Mouse (Mus musculus): Measurements from ENCODE around the gene H2al1e. TPM values are rescaled to one million over a fixed set of nuclear protein-coding genes. Genes with fewer than 3 reads are reported as not detected.
"Not testable (repeated sequence)": the region's sequence is repeated elsewhere in the genome, so short reads cannot be mapped to it uniquely, and the experiment has no call there.

H2al1e gene
- not detected in 2 replicates for polyA plus RNA-seq (2015; fragmentation: Nextera tagmentation; extraction: Ambion mirVana)

- H3K4me3 ChIP-seq (ENCODE audit: low read length); H3K27me3 ChIP-seq (ENCODE audit: insufficient read depth, low read length); H3K4me2 ChIP-seq (replicated peaks; ENCODE audit: low read depth, low read length); ATAC-seq (ENCODE audit: low FRiP score, low TSS enrichment); H3K9me3 ChIP-seq (ENCODE audit: low read length); H3K9ac ChIP-seq (replicated peaks; ENCODE audit: low read length); H3K27ac ChIP-seq (ENCODE audit: low read length); H3K36me3 ChIP-seq (ENCODE audit: insufficient read depth, low read length); H3K4me1 ChIP-seq (ENCODE audit: insufficient read depth, low read length): not testable (repeated sequence)
- WGBS, result no CpG with 5 or more reads among the region's 3 CpGs
These were observed at the start of gene H2al1e for GRCm38 (mm10) chrX:11311634-11312033. H2al1e (plus strand) TSS chrX:11311934.

GRCm38 (mm10) chrX:11264918-11265317 lies 46.8 kb upstream of the H2al1e start:
- H3K4me3 ChIP-seq (ENCODE audit: low read length), result no peak overlapping the region
- ATAC-seq (ENCODE audit: low FRiP score, low TSS enrichment), result no peak

GRCm38 (mm10) chrX:11267791-11268190 lies 43.9 kb upstream of the H2al1e start:
- Histone ChIP-seq H3K4me1 (ENCODE audit: insufficient read depth, low read length) (no peaks in the 10 kb centered on the region; the same call in 1 of the 2 replicates), H3K9ac (replicated peaks; ENCODE audit: low read length) (no peak overlapping the region), H3K9me3 (ENCODE audit: low read length) (no peaks in the 10 kb centered on the region), H3K27ac (ENCODE audit: low read length) (no peak overlapping the region), H3K27me3 (ENCODE audit: insufficient read depth, low read length) (peaks cover 11% of the 10 kb centered on the region), H3K4me3 (ENCODE audit: low read length) (no peak overlapping the region), H3K4me2 (replicated peaks; ENCODE audit: low read depth, low read length) (no peak overlapping the region), H3K36me3 (ENCODE audit: insufficient read depth, low read length) (no peaks in the 10 kb centered on the region)
- WGBS, result 54% methylated on average over 7 of the region's 7 CpGs
- peak; percentile 77; the same call in 1 of the 2 replicates for ATAC-seq (ENCODE audit: low FRiP score, low TSS enrichment)

More at GRCm38 (mm10) chrX:11264918-11265317, 46.8 kb upstream of the H2al1e start:
- Histone ChIP-seq H3K9me3 (ENCODE audit: low read length) (no peaks in the 10 kb centered on the region), H3K36me3 (ENCODE audit: insufficient read depth, low read length) (no peaks in the 10 kb centered on the region), H3K27me3 (ENCODE audit: insufficient read depth, low read length) (peaks cover 22% of the 10 kb centered on the region; the same call in 1 of the 2 replicates), H3K27ac (ENCODE audit: low read length) (no peak overlapping the region), H3K4me1 (ENCODE audit: insufficient read depth, low read length) (no peaks in the 10 kb centered on the region; the same call in 1 of the 2 replicates), H3K9ac (replicated peaks; ENCODE audit: low read length) (no peak overlapping the region), H3K4me2 (replicated peaks; ENCODE audit: low read depth, low read length) (no peak overlapping the region)
- WGBS, result 68% methylated on average over 8 of the region's 8 CpGs

DNA sequence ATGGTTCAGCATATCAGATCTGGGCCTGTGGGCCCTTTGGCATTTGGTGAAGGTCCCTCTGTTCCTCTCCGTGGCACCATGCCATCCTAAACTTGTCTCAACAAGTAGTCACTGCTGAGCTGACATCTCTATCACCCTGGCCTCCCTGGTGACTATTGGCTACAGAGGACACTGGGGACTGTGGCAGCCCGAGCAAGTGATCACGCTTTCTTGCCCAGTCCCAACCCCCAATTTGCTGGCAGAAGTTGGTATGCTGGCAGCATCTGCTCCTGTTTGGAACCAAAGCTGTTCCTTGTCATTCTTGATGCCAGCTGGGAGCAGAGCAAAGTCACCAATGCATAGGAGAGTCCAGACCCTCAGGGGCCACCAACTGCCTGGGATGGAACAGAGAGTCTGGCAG lies 42.7 kb upstream of the H2al1e start:
- Histone ChIP-seq H3K4me1 (ENCODE audit: insufficient read depth, low read length) (no peaks in the 10 kb centered on the region; the same call in 1 of the 2 replicates), H3K9me3 (ENCODE audit: low read length) (no peaks in the 10 kb centered on the region), H3K27ac (ENCODE audit: low read length) (no peak overlapping the region), H3K4me3 (ENCODE audit: low read length) (no peak overlapping the region), H3K36me3 (ENCODE audit: insufficient read depth, low read length) (no peaks in the 10 kb centered on the region), H3K9ac (replicated peaks; ENCODE audit: low read length) (no peak overlapping the region), H3K27me3 (ENCODE audit: insufficient read depth, low read length) (peaks cover 11% of the 10 kb centered on the region), H3K4me2 (replicated peaks; ENCODE audit: low read depth, low read length) (no peak overlapping the region)
- ATAC-seq (ENCODE audit: low FRiP score, low TSS enrichment), result no peak
- 78% methylated on average over 3 of the region's 3 CpGs for WGBS

DNA sequence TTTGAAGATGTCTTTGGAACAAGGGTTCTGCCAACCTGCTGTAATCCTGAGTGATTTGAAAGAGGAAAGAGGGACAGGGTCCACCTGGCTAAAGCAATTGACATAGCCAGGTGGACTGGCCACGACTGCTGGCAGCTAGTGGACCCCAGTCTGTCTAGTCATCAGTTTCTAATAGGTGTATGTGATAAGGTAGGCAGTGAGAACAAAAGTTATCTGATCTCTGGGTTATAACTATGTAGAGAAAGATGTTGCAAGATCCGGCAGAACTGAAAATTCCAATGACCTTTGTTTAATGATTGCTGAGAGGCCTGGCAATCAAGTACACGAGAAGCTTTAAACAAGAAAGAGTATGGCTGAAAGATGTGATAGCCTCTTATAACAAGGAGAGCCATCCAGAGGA lies 38.5 kb upstream of the H2al1e start:
- H3K27me3 ChIP-seq (ENCODE audit: insufficient read depth, low read length), result peaks cover 3% of the 10 kb centered on the region
- H3K4me3 ChIP-seq (ENCODE audit: low read length), result no peak overlapping the region
- no peaks in the 10 kb centered on the region for H3K4me1 ChIP-seq (ENCODE audit: insufficient read depth, low read length)
- 74% methylated on average over 3 of the region's 3 CpGs for whole genome bisulfite sequencing
- no peaks in the 10 kb centered on the region for H3K36me3 ChIP-seq (ENCODE audit: insufficient read depth, low read length)
- H3K4me2 ChIP-seq (replicated peaks; ENCODE audit: low read depth, low read length), result no peak overlapping the region
- H3K9ac ChIP-seq (replicated peaks; ENCODE audit: low read length), result no peak overlapping the region
- no peak for ATAC-seq (ENCODE audit: low FRiP score, low TSS enrichment)
- no peak overlapping the region for H3K27ac ChIP-seq (ENCODE audit: low read length)
- no peaks in the 10 kb centered on the region for H3K9me3 ChIP-seq (ENCODE audit: low read length)

- H3K9me3 ChIP-seq (ENCODE audit: low read length), result no peaks in the 10 kb centered on the region
- no peaks in the 10 kb centered on the region for H3K36me3 ChIP-seq (ENCODE audit: insufficient read depth, low read length)
- no peaks in the 10 kb centered on the region for H3K4me1 ChIP-seq (ENCODE audit: insufficient read depth, low read length)
- H3K9ac ChIP-seq (replicated peaks; ENCODE audit: low read length), result no peak overlapping the region
- H3K27ac ChIP-seq (ENCODE audit: low read length), result no peak overlapping the region
- peaks cover 10% of the 10 kb centered on the region for H3K27me3 ChIP-seq (ENCODE audit: insufficient read depth, low read length)
- H3K4me2 ChIP-seq (replicated peaks; ENCODE audit: low read depth, low read length), result no peak overlapping the region
- 80% methylated on average over 6 of the region's 6 CpGs for WGBS
- no peak for ATAC-seq (ENCODE audit: low FRiP score, low TSS enrichment)
- no peak overlapping the region for H3K4me3 ChIP-seq (ENCODE audit: low read length)
These were observed 34.7 kb upstream of the H2al1e start for GRCm38 (mm10) chrX:11277083-11277482.

GRCm38 (mm10) chrX:11280741-11281140 lies 31.0 kb upstream of the H2al1e start:
- no peak overlapping the region for H3K27ac ChIP-seq (ENCODE audit: low read length)
- H3K9me3 ChIP-seq (ENCODE audit: low read length), result no peaks in the 10 kb centered on the region
- no peak overlapping the region for H3K4me3 ChIP-seq (ENCODE audit: low read length)
- H3K27me3 ChIP-seq (ENCODE audit: insufficient read depth, low read length), result peaks cover 7% of the 10 kb centered on the region; the same call in 1 of the 2 replicates
- H3K4me2 ChIP-seq (replicated peaks; ENCODE audit: low read depth, low read length), result no peak overlapping the region
- no peaks in the 10 kb centered on the region for H3K4me1 ChIP-seq (ENCODE audit: insufficient read depth, low read length)
- 78% methylated on average over 2 of the region's 2 CpGs for WGBS
- no peak for ATAC-seq (ENCODE audit: low FRiP score, low TSS enrichment)
- H3K9ac ChIP-seq (replicated peaks; ENCODE audit: low read length), result no peak overlapping the region
- H3K36me3 ChIP-seq (ENCODE audit: insufficient read depth, low read length), result no peaks in the 10 kb centered on the region

DNA sequence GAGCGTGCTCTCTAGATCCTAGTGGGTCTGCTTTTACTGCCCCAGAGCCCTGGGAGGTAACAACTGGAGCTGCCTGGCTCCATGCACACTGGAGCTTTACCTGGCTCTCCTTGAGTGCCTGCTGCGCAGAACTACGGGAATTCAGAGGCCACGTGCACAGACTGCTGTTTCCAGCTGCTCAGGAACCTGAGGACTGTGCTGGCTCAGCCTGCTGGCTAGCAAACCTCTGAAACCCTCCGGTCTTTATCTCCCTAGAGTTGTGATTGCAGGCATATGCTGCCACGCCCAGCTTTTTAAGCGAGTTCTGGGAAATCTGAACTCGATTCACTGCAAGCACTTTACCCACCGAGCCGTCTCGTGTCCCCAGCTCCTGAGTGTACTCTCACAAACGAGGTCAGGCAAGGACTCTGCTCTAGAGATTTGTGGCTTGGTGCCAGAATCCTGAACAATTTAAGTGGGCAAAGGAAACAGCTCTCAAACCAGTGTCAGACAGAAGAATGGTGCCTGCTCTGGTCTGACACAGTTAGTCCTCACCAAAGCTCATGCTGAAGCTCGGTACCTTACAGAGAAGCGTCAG lies 23.3 kb upstream of the H2al1e start:
- Histone ChIP-seq H3K9me3 (ENCODE audit: low read length) (no peaks in the 10 kb centered on the region), H3K27me3 (ENCODE audit: insufficient read depth, low read length) (peaks cover 10% of the 10 kb centered on the region; the same call in 1 of the 2 replicates), H3K36me3 (ENCODE audit: insufficient read depth, low read length) (no peaks in the 10 kb centered on the region), H3K4me1 (ENCODE audit: insufficient read depth, low read length) (no peaks in the 10 kb centered on the region), H3K4me2 (replicated peaks; ENCODE audit: low read depth, low read length) (no peak overlapping the region), H3K4me3 (ENCODE audit: low read length) (no peak overlapping the region), H3K27ac (ENCODE audit: low read length) (no peak overlapping the region), H3K9ac (replicated peaks; ENCODE audit: low read length) (no peak overlapping the region)
- 70% methylated on average over 14 of the region's 14 CpGs for WGBS
- no peak for ATAC-seq (ENCODE audit: low FRiP score, low TSS enrichment)

DNA sequence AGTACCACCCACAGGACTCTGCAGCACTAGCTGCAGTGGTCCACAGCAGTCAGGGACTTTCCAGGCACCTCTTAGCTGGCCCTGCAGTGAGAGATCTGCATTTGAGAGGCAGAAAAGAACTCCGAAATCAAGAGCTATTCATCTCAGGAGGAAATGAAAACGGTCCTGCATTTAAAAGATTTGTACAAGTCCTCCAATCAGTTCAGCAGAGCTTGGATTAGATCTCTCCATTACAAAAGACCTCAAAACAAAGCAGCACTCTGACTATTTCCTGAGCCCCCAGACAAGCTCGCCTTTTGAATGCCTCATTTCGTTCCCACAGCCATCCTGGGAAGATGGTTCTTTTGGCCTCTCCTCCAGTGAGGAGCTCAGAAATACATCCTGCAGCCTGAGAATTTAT lies 22.5 kb upstream of the H2al1e start:
- H3K36me3 ChIP-seq (ENCODE audit: insufficient read depth, low read length), result no peaks in the 10 kb centered on the region
- no peaks in the 10 kb centered on the region for H3K4me1 ChIP-seq (ENCODE audit: insufficient read depth, low read length)
- no peak for ATAC-seq (ENCODE audit: low FRiP score, low TSS enrichment)
- peaks cover 10% of the 10 kb centered on the region; the same call in 1 of the 2 replicates for H3K27me3 ChIP-seq (ENCODE audit: insufficient read depth, low read length)
- WGBS, result 67% methylated on average over 4 of the region's 4 CpGs
- H3K27ac ChIP-seq (ENCODE audit: low read length), result no peak overlapping the region
- no peaks in the 10 kb centered on the region for H3K9me3 ChIP-seq (ENCODE audit: low read length)
- no peak overlapping the region for H3K4me3 ChIP-seq (ENCODE audit: low read length)
- no peak overlapping the region for H3K9ac ChIP-seq (replicated peaks; ENCODE audit: low read length)
- H3K4me2 ChIP-seq (replicated peaks; ENCODE audit: low read depth, low read length), result no peak overlapping the region

DNA sequence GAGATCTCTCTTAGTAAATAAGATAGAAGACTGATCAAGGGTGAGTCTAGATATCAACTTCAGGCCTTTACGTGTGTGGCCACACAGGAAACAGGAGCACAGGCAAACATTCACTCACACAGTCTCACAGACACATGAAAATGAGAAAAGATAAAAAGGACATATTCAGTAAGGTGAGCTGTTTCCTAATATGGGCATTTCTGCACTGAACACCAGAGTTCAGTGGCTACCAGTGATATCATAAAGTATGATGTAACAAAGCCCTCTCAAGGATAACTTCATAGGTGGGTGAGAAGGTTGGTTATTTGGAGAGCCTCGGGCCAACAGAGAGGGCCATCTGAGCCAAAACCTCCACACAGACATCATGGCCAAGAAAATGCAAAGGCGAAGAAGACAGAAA lies 12.8 kb upstream of the H2al1e start, which contains the start of gene H2al1a:
Gene H2al1a (plus strand): TSS at position 301 of the 400 bp plus-strand sequence.
- H3K4me1 ChIP-seq (ENCODE audit: insufficient read depth, low read length); H3K27ac ChIP-seq (ENCODE audit: low read length); ATAC-seq (ENCODE audit: low FRiP score, low TSS enrichment); H3K4me3 ChIP-seq (ENCODE audit: low read length); H3K27me3 ChIP-seq (ENCODE audit: insufficient read depth, low read length); H3K4me2 ChIP-seq (replicated peaks; ENCODE audit: low read depth, low read length); H3K9me3 ChIP-seq (ENCODE audit: low read length); H3K9ac ChIP-seq (replicated peaks; ENCODE audit: low read length); H3K36me3 ChIP-seq (ENCODE audit: insufficient read depth, low read length): not testable (repeated sequence)
- no CpG with 5 or more reads among the region's 3 CpGs for WGBS

Measured in kidney, embryonic 16.5 days (tissue).